Mouse (Mus musculus) cerebellum, adult 18-20 months (tissue): Measurements from ENCODE around the gene Pam.

ENCODE experiments used
- DNase-seq, 2 experiments: peaks; one replicate each; pipeline ENCODE4 v3.0.0; 2021

The Pam gene

GRCm38 (mm10) chr1:98095246-98095990 lies at the start of gene Pam:
TSS of gene Pam (minus strand) at chr1:98095646.
- DNase-seq, result peak; percentile 54 to 72

GRCm38 (mm10) chr1:98144845-98145244 lies 49.4 kb upstream of the Pam start:
- DNase-seq, result no peak

GRCm38 (mm10) chr1:98131244-98131643 lies 35.8 kb upstream of the Pam start:
- DNase-seq, result no peak

GRCm38 (mm10) chr1:98129561-98130347 lies 34.3 kb upstream of the Pam start:
- DNase-seq, result no peak

- no peak for DNase-seq
Observed at GRCm38 (mm10) chr1:98129111-98129510, 33.7 kb upstream of the Pam start.

GRCm38 (mm10) chr1:98128338-98129096 lies 33.1 kb upstream of the Pam start:
- DNase-seq, result no peak

GRCm38 (mm10) chr1:98126268-98126667 lies 30.8 kb upstream of the Pam start:
- no peak for DNase-seq

GRCm38 (mm10) chr1:98124727-98125126 lies 29.3 kb upstream of the Pam start:
- no peak for DNase-seq

GRCm38 (mm10) chr1:98119595-98119994 lies 24.1 kb upstream of the Pam start:
- DNase-seq, result no peak

GRCm38 (mm10) chr1:98107599-98107998 lies 12.2 kb upstream of the Pam start:
- DNase-seq, result no peak

- DNase-seq, result no peak
Observed at GRCm38 (mm10) chr1:98099441-98099840, 4.0 kb upstream of the Pam start.

GRCm38 (mm10) chr1:98097957-98098729 lies 2.7 kb upstream of the Pam start:
- DNase-seq, result no peak

GRCm38 (mm10) chr1:98096396-98096935 lies 1.0 kb upstream of the Pam start:
- no peak for DNase-seq

GRCm38 (mm10) chr1:98095991-98096330 lies 515 bp upstream of the Pam start:
- DNase-seq, result peak in 1 of 2 experiments; percentile 8

- DNase-seq, result peak in 1 of 2 experiments; percentile 16
Observed at GRCm38 (mm10) chr1:98094811-98095245, 618 bp downstream of the Pam start.

GRCm38 (mm10) chr1:98089336-98089975 lies 6.0 kb downstream of the Pam start:
- no peak for DNase-seq

GRCm38 (mm10) chr1:98086456-98086855 lies 9.0 kb downstream of the Pam start:
- no peak for DNase-seq

GRCm38 (mm10) chr1:98084596-98085274 lies 10.7 kb downstream of the Pam start:
- no peak for DNase-seq

- no peak for DNase-seq
Observed at GRCm38 (mm10) chr1:98083508-98083907, 11.9 kb downstream of the Pam start.

GRCm38 (mm10) chr1:98082988-98083387 lies 12.5 kb downstream of the Pam start:
- DNase-seq, result no peak

- no peak for DNase-seq
Observed at GRCm38 (mm10) chr1:98080431-98080830, 15.0 kb downstream of the Pam start.
